Mouse (Mus musculus): ENCODE data around the gene Hexim1. TPM values are rescaled to one million over a fixed set of nuclear protein-coding genes. Genes with fewer than 3 reads are reported as not detected.

Gene Hexim1
- polyA plus RNA-seq, 1 experiment from 2014 or later: 5.0 TPM

Other genes starting within 250 kb of the Hexim1 start
- gene Eftud2, start 235.2 kb upstream of the Hexim1 start, polyA plus RNA-seq (2015; fragmentation: Nextera tagmentation; extraction: Ambion mirVana): 210 and 240 TPM in 2 replicates
- 1.2 and 1.7 TPM in 2 replicates for gene Ccdc103, start 235.0 kb upstream of the Hexim1 start, polyA plus RNA-seq (2015; fragmentation: Nextera tagmentation; extraction: Ambion mirVana)
- not detected in 2 replicates for gene Fam187a, start 231.1 kb upstream of the Hexim1 start, polyA plus RNA-seq (2015; fragmentation: Nextera tagmentation; extraction: Ambion mirVana)
- 0.22 and 0.32 TPM in 2 replicates for gene Gfap, start 215.3 kb upstream of the Hexim1 start, polyA plus RNA-seq (2015; fragmentation: Nextera tagmentation; extraction: Ambion mirVana)
- gene Kif18b, start 191.1 kb upstream of the Hexim1 start, polyA plus RNA-seq (2015; fragmentation: Nextera tagmentation; extraction: Ambion mirVana): 10.7 and 12.4 TPM in 2 replicates
- gene C1ql1, start 169.5 kb upstream of the Hexim1 start, polyA plus RNA-seq (2015; fragmentation: Nextera tagmentation; extraction: Ambion mirVana): 3.7 and 4.2 TPM in 2 replicates
- 59.2 and 63.2 TPM in 2 replicates for gene Nmt1, start 88.0 kb upstream of the Hexim1 start, polyA plus RNA-seq (2015; fragmentation: Nextera tagmentation; extraction: Ambion mirVana)
- 165 and 187 TPM in 2 replicates for gene Dcakd, start 87.9 kb upstream of the Hexim1 start, polyA plus RNA-seq (2015; fragmentation: Nextera tagmentation; extraction: Ambion mirVana)
- gene Plcd3, start 14.6 kb upstream of the Hexim1 start, polyA plus RNA-seq (2015; fragmentation: Nextera tagmentation; extraction: Ambion mirVana): 6.2 and 6.4 TPM in 2 replicates
- gene Acbd4, start 14.5 kb upstream of the Hexim1 start, polyA plus RNA-seq (2015; fragmentation: Nextera tagmentation; extraction: Ambion mirVana): 19.4 and 25.3 TPM in 2 replicates
- 9.2 and 10.7 TPM in 2 replicates for gene Hexim2, start 16.2 kb downstream of the Hexim1 start, polyA plus RNA-seq (2015; fragmentation: Nextera tagmentation; extraction: Ambion mirVana)
- gene Fmnl1, start 54.9 kb downstream of the Hexim1 start, polyA plus RNA-seq (2015; fragmentation: Nextera tagmentation; extraction: Ambion mirVana): 2.2 and 3.8 TPM in 2 replicates
- gene 1700023F06Rik, start 92.3 kb downstream of the Hexim1 start, polyA plus RNA-seq (2015; fragmentation: Nextera tagmentation; extraction: Ambion mirVana): 0.19 and 0.42 TPM in 2 replicates
- gene Spata32, start 102.2 kb downstream of the Hexim1 start, polyA plus RNA-seq (2015; fragmentation: Nextera tagmentation; extraction: Ambion mirVana): not detected in 2 replicates
- gene Map3k14, start 151.2 kb downstream of the Hexim1 start, polyA plus RNA-seq (2015; fragmentation: Nextera tagmentation; extraction: Ambion mirVana): 4.3 and 4.9 TPM in 2 replicates
- 15.8 and 17.2 TPM in 2 replicates for gene Arhgap27, start 247.5 kb downstream of the Hexim1 start, polyA plus RNA-seq (2015; fragmentation: Nextera tagmentation; extraction: Ambion mirVana)